Mouse (Mus musculus) heart, embryonic 14.5 days (tissue): ENCODE measurements around the gene Cyp39a1. TPM values are rescaled to one million over a fixed set of nuclear protein-coding genes. Genes with fewer than 3 reads are reported as not detected.

Experiments
- ATAC-seq: fragments of 200-750 bp; cut with Nextera tagmentation; 2 replicates; pipeline ENCODE4 v1.8.0; 2017; ENCODE audit warnings: low read depth, moderate TSS enrichment; ENCODE audit not compliant: insufficient number of reproducible peaks, insufficient read depth, low FRiP score
- H3K27ac ChIP-seq, 2 experiments: fragments of 200-500 bp in 1 of 2; fragments of 300-500 bp in 1 of 2; sonication (generic) in 1 of 2; replicated peaks in 1 of 2; 2 replicates each; pipeline ENCODE4 v1.5.1; 2012 to 2014; ENCODE audit warnings: low read depth in 2 of 2, low read length in 2 of 2, control low read depth in 1 of 2, mild to moderate bottlenecking in 1 of 2, mixed read lengths in 1 of 2; ENCODE audit not compliant: control insufficient read depth in 1 of 2, insufficient read depth in 1 of 2
- H3K27me3 ChIP-seq: fragments of 300-500 bp; sonication (generic); 2 replicates; pipeline ENCODE4 v1.6.1; 2014; ENCODE audit warnings: mild to moderate bottlenecking, low read length, control low read depth; ENCODE audit not compliant: control insufficient read depth, insufficient read depth
- H3K36me3 ChIP-seq: fragments of 300-500 bp; sonication (generic); 2 replicates; pipeline ENCODE4 v1.6.1; 2014; ENCODE audit warnings: mild to moderate bottlenecking, control low read depth, low read length, mixed read lengths; ENCODE audit not compliant: control insufficient read depth, insufficient read depth
- H3K4me1 ChIP-seq, 2 experiments: fragments of 200-500 bp in 1 of 2; fragments of 300-500 bp in 1 of 2; sonication (generic) in 1 of 2; 2 replicates each; pipeline ENCODE4 v1.6.1; 2012 to 2014; ENCODE audit warnings: low read length in 2 of 2, control low read depth in 1 of 2, mixed read lengths in 1 of 2; ENCODE audit not compliant: control insufficient read depth in 2 of 2, insufficient read depth in 2 of 2
- H3K4me2 ChIP-seq: fragments of 300-500 bp; sonication (generic); 2 replicates; pipeline ENCODE4 v1.6.1; 2014; ENCODE audit warnings: mild to moderate bottlenecking, low read length
- H3K4me3 ChIP-seq, 2 experiments: fragments of 200-500 bp in 1 of 2; fragments of 300-500 bp in 1 of 2; sonication (generic) in 1 of 2; 2 replicates each; pipeline ENCODE4 v1.5.1; 2012 to 2014; ENCODE audit warnings: low read length in 2 of 2, mild to moderate bottlenecking in 2 of 2, control low read depth in 1 of 2, low read depth in 1 of 2, moderate library complexity in 1 of 2; ENCODE audit not compliant: control insufficient read depth in 1 of 2, insufficient read depth in 1 of 2
- H3K9ac ChIP-seq: fragments of 300-500 bp; sonication (generic); 2 replicates; pipeline ENCODE4 v1.6.1; 2014; ENCODE audit warnings: mild to moderate bottlenecking, low read length
- H3K9me3 ChIP-seq: fragments of 300-500 bp; sonication (generic); 2 replicates; pipeline ENCODE4 v1.6.1; 2016; ENCODE audit warnings: low read length, control low read depth; ENCODE audit not compliant: control insufficient read depth
- WGBS: fragments of 180-500 bp; shearing (Covaris S2); extraction: QIAGEN DNeasy Blood & Tissue Kit; methylation state at CpG from one replicate; pipeline ENCODE4 v1.1.7; 2014; 5-methylcytosine and 5-hydroxymethylcytosine counted together
- polyA plus RNA-seq: library from polyadenylated mRNA; unstranded; fragments of >200 nt; fragmentation: Nextera tagmentation; extraction: Ambion mirVana; gene quantifications from 2 replicates; pipeline ENCODE4 v1.2.1, GENCODE M21; 2014

The Cyp39a1 gene
- polyA plus RNA-seq, 1 experiment from 2014 or later = 51.5 TPM

- WGBS = 87% methylated on average over 4 of the region's 4 CpGs
- H3K9ac ChIP-seq = no peak overlapping the region
- ATAC-seq = no peak
These were observed 30.1 kb upstream of the Cyp39a1 start for GRCm38 (mm10) chr17:43637146-43637545.

GRCm38 (mm10) chr17:43640825-43641224, 26.4 kb upstream of the Cyp39a1 start:
- Histone ChIP-seq H3K4me2 (no peak overlapping the region), H3K36me3 (peaks cover 11% of the 10 kb centered on the region), H3K27ac (no peak overlapping the region), H3K4me3 (no peak overlapping the region), H3K9me3 (peaks cover 2% of the 10 kb centered on the region; the same call in 1 of the 2 replicates), H3K4me1 (peaks cover 5 to 12% of the 10 kb centered on the region in 2 experiments), H3K27me3 (no peaks in the 10 kb centered on the region), H3K9ac (no peak overlapping the region)
- WGBS = 79% methylated on average over 1 of the region's 1 CpGs
- ATAC-seq = no peak

More at GRCm38 (mm10) chr17:43637146-43637545, 30.1 kb upstream of the Cyp39a1 start:
- Histone ChIP-seq H3K27ac (no peak overlapping the region), H3K27me3 (peaks cover 6% of the 10 kb centered on the region; the same call in 1 of the 2 replicates), H3K36me3 (no peaks in the 10 kb centered on the region), H3K4me3 (no peak overlapping the region), H3K4me1 (no peaks in the 10 kb centered on the region), H3K4me2 (no peak overlapping the region), H3K9me3 (peaks cover 2% of the 10 kb centered on the region; the same call in 1 of the 2 replicates)

- no peak for ATAC-seq
- WGBS = 57% methylated on average over 7 of the region's 7 CpGs
- no peaks in the 10 kb centered on the region for H3K27me3 ChIP-seq
- peaks cover 12 to 22% of the 10 kb centered on the region in 2 experiments for H3K4me1 ChIP-seq
- no peak overlapping the region for H3K27ac ChIP-seq
- H3K4me3 ChIP-seq = no peak overlapping the region
- no peak overlapping the region for H3K9ac ChIP-seq
- peaks cover 2% of the 10 kb centered on the region; the same call in 1 of the 2 replicates for H3K9me3 ChIP-seq
- no peak overlapping the region for H3K4me2 ChIP-seq
- H3K36me3 ChIP-seq = peaks cover 14% of the 10 kb centered on the region
These were observed 24.0 kb upstream of the Cyp39a1 start for GRCm38 (mm10) chr17:43643191-43643590.

GRCm38 (mm10) chr17:43644375-43644774, 22.9 kb upstream of the Cyp39a1 start:
- H3K27me3 ChIP-seq = no peaks in the 10 kb centered on the region
- peaks cover 12 to 22% of the 10 kb centered on the region in 2 experiments for H3K4me1 ChIP-seq
- 8% methylated on average over 7 of the region's 7 CpGs for WGBS
- H3K9me3 ChIP-seq = peaks cover 2% of the 10 kb centered on the region; the same call in 1 of the 2 replicates
- H3K27ac ChIP-seq = peak overlapping the region; percentile 26 to 57; a peak in 1 of 4 replicates
- peaks cover 19% of the 10 kb centered on the region for H3K36me3 ChIP-seq
- peak; percentile 64; the same call in 1 of the 2 replicates for ATAC-seq
- H3K4me3 ChIP-seq = no peak overlapping the region
- H3K4me2 ChIP-seq = 0 out of 2 replicates have a peak overlapping the region, but pooled peaks have one; percentile 1
- no peak overlapping the region for H3K9ac ChIP-seq

GRCm38 (mm10) chr17:43645136-43645535, 22.1 kb upstream of the Cyp39a1 start:
- no peak for ATAC-seq
- no peak overlapping the region for H3K9ac ChIP-seq
- peaks cover 2% of the 10 kb centered on the region; the same call in 1 of the 2 replicates for H3K9me3 ChIP-seq
- 85% methylated on average over 3 of the region's 3 CpGs for WGBS
- H3K4me1 ChIP-seq = peaks cover 12 to 22% of the 10 kb centered on the region in 2 experiments
- no peaks in the 10 kb centered on the region for H3K27me3 ChIP-seq
- H3K27ac ChIP-seq = peak overlapping the region in 1 of 2 experiments; percentile 57; a peak in 1 of 4 replicates
- H3K4me3 ChIP-seq = no peak overlapping the region
- peaks cover 19% of the 10 kb centered on the region for H3K36me3 ChIP-seq
- H3K4me2 ChIP-seq = no peak overlapping the region

- Histone ChIP-seq H3K27me3 (no peaks in the 10 kb centered on the region), H3K36me3 (peaks cover 25% of the 10 kb centered on the region), H3K9me3 (no peaks in the 10 kb centered on the region), H3K4me3 (no peak overlapping the region), H3K27ac (no peak overlapping the region), H3K4me1 (peaks cover 12 to 22% of the 10 kb centered on the region in 2 experiments), H3K4me2 (no peak overlapping the region), H3K9ac (no peak overlapping the region)
- WGBS = 46% methylated on average over 5 of the region's 5 CpGs
- ATAC-seq = no peak
These were observed 20.3 kb upstream of the Cyp39a1 start for GRCm38 (mm10) chr17:43646925-43647324.

GRCm38 (mm10) chr17:43649641-43650436, 17.4 kb upstream of the Cyp39a1 start:
- Histone ChIP-seq H3K27me3 (no peaks in the 10 kb centered on the region), H3K4me3 (no peak overlapping the region), H3K4me2 (no peak overlapping the region), H3K9me3 (no peaks in the 10 kb centered on the region), H3K27ac (no peak overlapping the region), H3K36me3 (peaks cover 19% of the 10 kb centered on the region), H3K4me1 (peaks cover 7 to 14% of the 10 kb centered on the region in 2 experiments), H3K9ac (no peak overlapping the region)
- WGBS = 79% methylated on average over 10 of the region's 10 CpGs
- ATAC-seq = no peak
